Comparison of ENCODE assay signal across 9 mouse cellular contexts in genomic region chr6:135369551-135369968, GRCm38 (mm10). TPM values are rescaled to one million over a fixed set of nuclear protein-coding genes. Genes with fewer than 3 reads are reported as not detected.
DNase-seq lines count a peak whose midpoint lies in the region; ATAC-seq and TF ChIP-seq lines count a peak whose summit lies in the region.
"Had no signal": no experiment of that assay in that cellular context is flagged by ENCODE, and none has a peak within 500 bp of the region (broad histone marks: within the 10 kb centered on the region; RNA-seq: fewer than 3 reads in every experiment).

No protein-coding gene starts in this region.

- H3K9me3 ChIP-seq in ES-E14 (ENCODE audit: control insufficient read depth, insufficient read depth, low read depth, low read length) = no peaks in the 10 kb centered on the region
- no peaks in the 10 kb centered on the region for H3K9me3 ChIP-seq in hindbrain, embryonic 11.5 days (ENCODE audit: control insufficient read depth, low read length)
- H3K9me3 ChIP-seq: liver, embryonic 15.5 days had no signal

- no peaks in the 10 kb centered on the region for H3K36me3 ChIP-seq in ES-E14 (ENCODE audit: control insufficient read depth, insufficient read depth, low read length, poor library complexity, severe bottlenecking)
- no peaks in the 10 kb centered on the region for H3K36me3 ChIP-seq in hindbrain, embryonic 11.5 days (ENCODE audit: control insufficient read depth, insufficient read depth, low read length)
- H3K36me3 ChIP-seq: liver, embryonic 15.5 days had no signal

- no peak overlapping the region for H3K27ac ChIP-seq in ES-E14 (ENCODE audit: insufficient read depth, low read depth, low read length, poor library complexity, severe bottlenecking)
- H3K27ac ChIP-seq in hindbrain, embryonic 11.5 days (ENCODE audit: low read depth, low read length) = no peak overlapping the region
- H3K27ac ChIP-seq: liver, embryonic 15.5 days had no signal

- H3K27me3 ChIP-seq in hindbrain, embryonic 11.5 days (ENCODE audit: control insufficient read depth, insufficient read depth, low read length) = no peaks in the 10 kb centered on the region
- H3K27me3 ChIP-seq: liver, embryonic 15.5 days had no signal

- WGBS in hindbrain, embryonic 11.5 days = 52% methylated on average over 5 of the region's 5 CpGs

- 0 out of 2 replicates have a peak overlapping the region, but pooled peaks have one; percentile 18 for H3K9ac ChIP-seq in ES-E14 (ENCODE audit: insufficient read depth, low read depth, low read length, poor library complexity, severe bottlenecking)
- H3K9ac ChIP-seq in hindbrain, embryonic 11.5 days (ENCODE audit: low read depth, low read length) = no peak overlapping the region
- H3K9ac ChIP-seq: liver, embryonic 15.5 days had no signal

- H3K4me1 ChIP-seq in ES-E14 (ENCODE audit: control insufficient read depth in 2 of 2, insufficient read depth in 2 of 2, low read length in 2 of 2, poor library complexity in 1 of 2) = peaks cover 0 to 7% of the 10 kb centered on the region in 2 experiments; a peak in 2 of 4 replicates
- H3K4me1 ChIP-seq in hindbrain, embryonic 11.5 days (replicated peaks; ENCODE audit: control insufficient read depth, insufficient read depth, low read length) = no peaks in the 10 kb centered on the region
- H3K4me1 ChIP-seq: liver, embryonic 15.5 days had no signal

- in situ Hi-C loops in ES-E14 (cut with MboI; ENCODE audit: low sequenced_read_pairs in 2 of 2, unreplicated experiment in 2 of 2) = no loop called here

- ATAC-seq in hindbrain, embryonic 11.5 days (ENCODE audit: low FRiP score) = no peak
- ATAC-seq in megakaryocyte-erythroid progenitor cell, adult 5-6 weeks (replicated peaks; ENCODE audit: low FRiP score, low TSS enrichment, poor library complexity, severe bottlenecking) = peak; percentile 60; the same call in 1 of the 2 replicates

- H3K4me2 ChIP-seq in hindbrain, embryonic 11.5 days (replicated peaks; ENCODE audit: low read depth, low read length) = no peak overlapping the region
- H3K4me2 ChIP-seq: liver, embryonic 15.5 days had no signal

- no peak overlapping the region for H3K4me3 ChIP-seq in ES-E14 (ENCODE audit: insufficient read depth in 1 of 2, low read depth in 1 of 2, low read length in 2 of 2, poor library complexity in 1 of 2, severe bottlenecking in 1 of 2)
- no peak overlapping the region for H3K4me3 ChIP-seq in hindbrain, embryonic 11.5 days (ENCODE audit: low read depth, low read length)
- H3K4me3 ChIP-seq: liver, embryonic 15.5 days had no signal

- DNase-seq in 3134 (ENCODE audit: extremely low read depth, insufficient read length, low spot score) = peak; percentile 57
- no peak for DNase-seq in ES-E14 (ENCODE audit: low read depth, low spot score)
- DNase-seq in gastrocnemius, adult 18-20 months (ENCODE audit: low spot score) = peak; percentile 77
- peak; percentile 23 for DNase-seq in hindbrain, embryonic 11.5 days (ENCODE audit: low spot score)
- DNase-seq in left cerebral cortex, adult 18-20 months (ENCODE audit: low spot score in 2 of 2) = peak; percentile 36 to 49
- DNase-seq in thymus, postnatal 14 days = peak; percentile 72
- DNase-seq in spleen, adult 12 weeks (ENCODE audit: low spot score) = no peak

TF ChIP-seq in ES-E14, 5 proteins besides CTCF, POLR2A, EP300 and RAD21:
- TF ChIP-seq ZC3H11A (IDR thresholded peaks at IDR 0.05; ENCODE audit: borderline replicate concordance, low read depth, low read length) = no peak
- TF ChIP-seq MAFK (IDR thresholded peaks at IDR 0.05; ENCODE audit: insufficient read depth, low read depth, low read length) = no peak
- TF ChIP-seq CHD2 (IDR thresholded peaks at IDR 0.05; ENCODE audit: low read depth, low read length) = no peak
- TF ChIP-seq HCFC1 (IDR thresholded peaks at IDR 0.05; ENCODE audit: borderline replicate concordance, insufficient read depth, low read length) = no peak
- TF ChIP-seq ZNF384 (IDR thresholded peaks at IDR 0.05; ENCODE audit: low read depth, low read length) = no peak
TF ChIP-seq in ES-E14: peak in this region for 0.

RNA-seq across cellular contexts. Expression of gene Emp1, which starts 7.2 kb away (rescaled TPM):
- 49.3 and 61.3 TPM in 2 replicates for total RNA-seq in ES-E14 (2012; rRNA removed)
- total RNA-seq in gastrocnemius, adult 18-20 months (2021) = 10 to 100 TPM; 20.3 to 48.7 TPM
- polyA plus RNA-seq in hindbrain, embryonic 11.5 days (2014; fragmentation: Nextera tagmentation; extraction: Ambion mirVana) = 6.9 and 8.8 TPM in 2 replicates
- 1 to 10 TPM; 3.4 to 6.6 TPM for total RNA-seq in left cerebral cortex, adult 18-20 months (2021)
- total RNA-seq in megakaryocyte-erythroid progenitor cell, adult 5-6 weeks (2014; fragmentation: Nextera tagmentation) = 1.1 and 2.0 TPM in 2 replicates
- 0.66 TPM in 1 of 2 replicates, not detected in the other for total RNA-seq in megakaryocyte-erythroid progenitor cell, adult 5-6 weeks (2017)

RNA-seq across cellular contexts. Expression of gene Pbp2, which starts 59.4 kb away (rescaled TPM):
- total RNA-seq in ES-E14 (2012; rRNA removed) = 0.31 TPM in 1 of 2 replicates, not detected in the other
- not detected for total RNA-seq in gastrocnemius, adult 18-20 months (2021)
- polyA plus RNA-seq in hindbrain, embryonic 11.5 days (2014; fragmentation: Nextera tagmentation; extraction: Ambion mirVana) = 0.22 TPM in 1 of 2 replicates, not detected in the other
- total RNA-seq in left cerebral cortex, adult 18-20 months (2021) = not detected
- total RNA-seq in megakaryocyte-erythroid progenitor cell, adult 5-6 weeks (2014; fragmentation: Nextera tagmentation) = not detected in 2 replicates
- total RNA-seq in megakaryocyte-erythroid progenitor cell, adult 5-6 weeks (2017) = not detected in 2 replicates
- polyA plus RNA-seq: liver, embryonic 15.5 days had no signal

Comparison
In these comparisons a context has a peak if more than half of its experiments do, and no peak if none do; other contexts are left out.
1. DNase-seq: peak in 3134 (single experiment), gastrocnemius, adult 18-20 months (single experiment), hindbrain, embryonic 11.5 days (single experiment), left cerebral cortex, adult 18-20 months (2 of 2) and thymus, postnatal 14 days (single experiment); none in ES-E14 (single experiment) and spleen, adult 12 weeks (single experiment).